Mouse (Mus musculus): ENCODE results near the gene Shc3.

GRCm38 (mm10) chr13:51400186-51400719, 169.0 kb downstream of the Shc3 start:
- no peak for TF ChIP-seq CTCF (IDR thresholded peaks at IDR 0.05; ENCODE audit: control insufficient read depth, insufficient read depth, insufficient read length)
- TF ChIP-seq USF1 (IDR thresholded peaks at IDR 0.05; ENCODE audit: low read depth), result no peak
- TF ChIP-seq MAX (IDR thresholded peaks at IDR 0.05), result no peak

Data from C2C12 (cell line).